Mouse (Mus musculus) bone marrow macrophage, adult 2 months (primary cell): ENCODE data around the gene Rps8.

Experiments
- CTCF ChIP-seq: IDR thresholded peaks from 2 replicates; pipeline ENCODE4 v1.5.1; 2012; ENCODE audit warnings: low read depth, mild to moderate bottlenecking, low read length, moderate library complexity
- POLR2A ChIP-seq: IDR thresholded peaks from 2 replicates; pipeline ENCODE4 v1.6.1; 2012; ENCODE audit warnings: mild to moderate bottlenecking, low read depth, low read length, borderline replicate concordance

- no peak for TF ChIP-seq CTCF
- no peak for TF ChIP-seq POLR2A
Measured at GRCm38 (mm10) chr4:117181863-117182758, 26.1 kb upstream of the Rps8 start, which contains the start of gene Kif2c.
